Mouse (Mus musculus): ENCODE measurements at regions not wholly inside any gene's neighbourhood (a gene's known extent, or its start where the extent isn't known, plus 50 kb on each side); places are given as distances from the start of the nearest gene placed in this dataset.

- H3K9me3 ChIP-seq (ENCODE audit: low read length): peaks cover 2% of the 10 kb centered on the region; the same call in 1 of the 2 replicates
- WGBS: 90% methylated on average over 7 of the region's 7 CpGs
- H3K9ac ChIP-seq (replicated peaks; ENCODE audit: low read length): no peak overlapping the region
- ATAC-seq (ENCODE audit: low FRiP score, low TSS enrichment): no peak
- H3K4me1 ChIP-seq (ENCODE audit: insufficient read depth, low read length): no peaks in the 10 kb centered on the region
- no peaks in the 10 kb centered on the region for H3K36me3 ChIP-seq (ENCODE audit: insufficient read depth, low read length)
- no peak overlapping the region for H3K4me2 ChIP-seq (replicated peaks; ENCODE audit: low read depth, low read length)
- H3K27ac ChIP-seq (ENCODE audit: low read length): no peak overlapping the region
- no peak overlapping the region for H3K4me3 ChIP-seq (ENCODE audit: low read length)
- H3K27me3 ChIP-seq (ENCODE audit: insufficient read depth, low read length): no peaks in the 10 kb centered on the region
Observed at GRCm38 (mm10) chr19:18337819-18338555, 293.6 kb downstream of the Ostf1 start.

- Histone ChIP-seq H3K4me1 (ENCODE audit: insufficient read depth, low read length) (no peaks in the 10 kb centered on the region), H3K9ac (replicated peaks; ENCODE audit: low read length) (no peak overlapping the region), H3K27ac (ENCODE audit: low read length) (no peak overlapping the region), H3K4me2 (replicated peaks; ENCODE audit: low read depth, low read length) (no peak overlapping the region), H3K36me3 (ENCODE audit: insufficient read depth, low read length) (no peaks in the 10 kb centered on the region), H3K9me3 (ENCODE audit: low read length) (no peaks in the 10 kb centered on the region), H3K27me3 (ENCODE audit: insufficient read depth, low read length) (no peaks in the 10 kb centered on the region), H3K4me3 (ENCODE audit: low read length) (no peak overlapping the region)
- ATAC-seq (ENCODE audit: low FRiP score, low TSS enrichment): no peak
- 87% methylated on average over 4 of the region's 4 CpGs for WGBS
Observed at GRCm38 (mm10) chr19:18336637-18337036, 295.0 kb downstream of the Ostf1 start.

GRCm38 (mm10) chr19:18334639-18335038 is 297.0 kb downstream of the Ostf1 start:
- H3K4me2 ChIP-seq (replicated peaks; ENCODE audit: low read depth, low read length): no peak overlapping the region
- no peaks in the 10 kb centered on the region for H3K36me3 ChIP-seq (ENCODE audit: insufficient read depth, low read length)
- no peak overlapping the region for H3K4me3 ChIP-seq (ENCODE audit: low read length)
- no peak overlapping the region for H3K27ac ChIP-seq (ENCODE audit: low read length)
- ATAC-seq (ENCODE audit: low FRiP score, low TSS enrichment): no peak
- no peak overlapping the region for H3K9ac ChIP-seq (replicated peaks; ENCODE audit: low read length)
- no peaks in the 10 kb centered on the region for H3K9me3 ChIP-seq (ENCODE audit: low read length)
- H3K27me3 ChIP-seq (ENCODE audit: insufficient read depth, low read length): no peaks in the 10 kb centered on the region
- no peaks in the 10 kb centered on the region for H3K4me1 ChIP-seq (ENCODE audit: insufficient read depth, low read length)
- WGBS: 49% methylated on average over 7 of the region's 7 CpGs

- Histone ChIP-seq H3K4me2 (replicated peaks; ENCODE audit: low read depth, low read length) (no peak overlapping the region), H3K27me3 (ENCODE audit: insufficient read depth, low read length) (no peaks in the 10 kb centered on the region), H3K9me3 (ENCODE audit: low read length) (no peaks in the 10 kb centered on the region), H3K4me1 (ENCODE audit: insufficient read depth, low read length) (no peaks in the 10 kb centered on the region), H3K36me3 (ENCODE audit: insufficient read depth, low read length) (no peaks in the 10 kb centered on the region), H3K27ac (ENCODE audit: low read length) (no peak overlapping the region), H3K9ac (replicated peaks; ENCODE audit: low read length) (no peak overlapping the region), H3K4me3 (ENCODE audit: low read length) (no peak overlapping the region)
- ATAC-seq (ENCODE audit: low FRiP score, low TSS enrichment): no peak
- 52% methylated on average over 7 of the region's 7 CpGs for WGBS
Observed at GRCm38 (mm10) chr19:18331811-18332210, 299.8 kb downstream of the Ostf1 start.

GRCm38 (mm10) chr19:18329421-18329820 is 302.2 kb downstream of the Ostf1 start:
- WGBS: 80% methylated on average over 2 of the region's 2 CpGs
- no peaks in the 10 kb centered on the region for H3K36me3 ChIP-seq (ENCODE audit: insufficient read depth, low read length)

GRCm38 (mm10) chr19:18318391-18318944 is 313.2 kb downstream of the Ostf1 start:
- ATAC-seq (ENCODE audit: low FRiP score, low TSS enrichment): no peak
- WGBS: 84% methylated on average over 1 of the region's 1 CpGs
- H3K36me3 ChIP-seq (ENCODE audit: insufficient read depth, low read length): no peaks in the 10 kb centered on the region
- no peak overlapping the region for H3K4me3 ChIP-seq (ENCODE audit: low read length)
- H3K4me1 ChIP-seq (ENCODE audit: insufficient read depth, low read length): no peaks in the 10 kb centered on the region
- no peak overlapping the region for H3K9ac ChIP-seq (replicated peaks; ENCODE audit: low read length)
- no peaks in the 10 kb centered on the region for H3K9me3 ChIP-seq (ENCODE audit: low read length)
- no peaks in the 10 kb centered on the region for H3K27me3 ChIP-seq (ENCODE audit: insufficient read depth, low read length)
- H3K27ac ChIP-seq (ENCODE audit: low read length): no peak overlapping the region
- no peak overlapping the region for H3K4me2 ChIP-seq (replicated peaks; ENCODE audit: low read depth, low read length)

More at GRCm38 (mm10) chr19:18329421-18329820, 302.2 kb downstream of the Ostf1 start:
- Histone ChIP-seq H3K4me1 (ENCODE audit: insufficient read depth, low read length) (no peaks in the 10 kb centered on the region), H3K9ac (replicated peaks; ENCODE audit: low read length) (no peak overlapping the region), H3K27me3 (ENCODE audit: insufficient read depth, low read length) (no peaks in the 10 kb centered on the region), H3K9me3 (ENCODE audit: low read length) (no peaks in the 10 kb centered on the region), H3K4me2 (replicated peaks; ENCODE audit: low read depth, low read length) (no peak overlapping the region), H3K27ac (ENCODE audit: low read length) (no peak overlapping the region), H3K4me3 (ENCODE audit: low read length) (no peak overlapping the region)
- no peak for ATAC-seq (ENCODE audit: low FRiP score, low TSS enrichment)

- Histone ChIP-seq H3K9ac (replicated peaks; ENCODE audit: low read length) (no peak overlapping the region), H3K27ac (ENCODE audit: low read length) (no peak overlapping the region), H3K4me3 (ENCODE audit: low read length) (no peak overlapping the region), H3K27me3 (ENCODE audit: insufficient read depth, low read length) (no peaks in the 10 kb centered on the region), H3K4me2 (replicated peaks; ENCODE audit: low read depth, low read length) (no peak overlapping the region), H3K4me1 (ENCODE audit: insufficient read depth, low read length) (no peaks in the 10 kb centered on the region), H3K9me3 (ENCODE audit: low read length) (no peaks in the 10 kb centered on the region), H3K36me3 (ENCODE audit: insufficient read depth, low read length) (no peaks in the 10 kb centered on the region)
- WGBS: 20% methylated on average over 1 of the region's 1 CpGs
- ATAC-seq (ENCODE audit: low FRiP score, low TSS enrichment): no peak
Observed at GRCm38 (mm10) chr19:18273415-18273814, 358.2 kb downstream of the Ostf1 start.

- Histone ChIP-seq H3K9ac (replicated peaks; ENCODE audit: low read length) (no peak overlapping the region), H3K4me2 (replicated peaks; ENCODE audit: low read depth, low read length) (peak overlapping the region; percentile 22), H3K27me3 (ENCODE audit: insufficient read depth, low read length) (no peaks in the 10 kb centered on the region), H3K27ac (ENCODE audit: low read length) (no peak overlapping the region), H3K4me1 (ENCODE audit: insufficient read depth, low read length) (no peaks in the 10 kb centered on the region), H3K36me3 (ENCODE audit: insufficient read depth, low read length) (no peaks in the 10 kb centered on the region), H3K9me3 (ENCODE audit: low read length) (no peaks in the 10 kb centered on the region), H3K4me3 (ENCODE audit: low read length) (no peak overlapping the region)
- no peak for ATAC-seq (ENCODE audit: low FRiP score, low TSS enrichment)
- 48% methylated on average over 14 of the region's 14 CpGs for WGBS
Observed at GRCm38 (mm10) chr19:18255074-18255684, 376.4 kb downstream of the Ostf1 start.

- no peak overlapping the region for H3K4me3 ChIP-seq (ENCODE audit: low read length)
- H3K27me3 ChIP-seq (ENCODE audit: insufficient read depth, low read length): no peaks in the 10 kb centered on the region
- no peak overlapping the region for H3K27ac ChIP-seq (ENCODE audit: low read length)
- 80% methylated on average over 4 of the region's 4 CpGs for WGBS
- no peaks in the 10 kb centered on the region for H3K4me1 ChIP-seq (ENCODE audit: insufficient read depth, low read length)
- ATAC-seq (ENCODE audit: low FRiP score, low TSS enrichment): no peak
- no peak overlapping the region for H3K9ac ChIP-seq (replicated peaks; ENCODE audit: low read length)
- no peaks in the 10 kb centered on the region for H3K9me3 ChIP-seq (ENCODE audit: low read length)
- no peaks in the 10 kb centered on the region for H3K36me3 ChIP-seq (ENCODE audit: insufficient read depth, low read length)
- no peak overlapping the region for H3K4me2 ChIP-seq (replicated peaks; ENCODE audit: low read depth, low read length)
Observed at GRCm38 (mm10) chr19:18253333-18253732, 378.3 kb downstream of the Ostf1 start.
